Mouse (Mus musculus): Measurements from ENCODE around the gene Gnptg.

DNA sequence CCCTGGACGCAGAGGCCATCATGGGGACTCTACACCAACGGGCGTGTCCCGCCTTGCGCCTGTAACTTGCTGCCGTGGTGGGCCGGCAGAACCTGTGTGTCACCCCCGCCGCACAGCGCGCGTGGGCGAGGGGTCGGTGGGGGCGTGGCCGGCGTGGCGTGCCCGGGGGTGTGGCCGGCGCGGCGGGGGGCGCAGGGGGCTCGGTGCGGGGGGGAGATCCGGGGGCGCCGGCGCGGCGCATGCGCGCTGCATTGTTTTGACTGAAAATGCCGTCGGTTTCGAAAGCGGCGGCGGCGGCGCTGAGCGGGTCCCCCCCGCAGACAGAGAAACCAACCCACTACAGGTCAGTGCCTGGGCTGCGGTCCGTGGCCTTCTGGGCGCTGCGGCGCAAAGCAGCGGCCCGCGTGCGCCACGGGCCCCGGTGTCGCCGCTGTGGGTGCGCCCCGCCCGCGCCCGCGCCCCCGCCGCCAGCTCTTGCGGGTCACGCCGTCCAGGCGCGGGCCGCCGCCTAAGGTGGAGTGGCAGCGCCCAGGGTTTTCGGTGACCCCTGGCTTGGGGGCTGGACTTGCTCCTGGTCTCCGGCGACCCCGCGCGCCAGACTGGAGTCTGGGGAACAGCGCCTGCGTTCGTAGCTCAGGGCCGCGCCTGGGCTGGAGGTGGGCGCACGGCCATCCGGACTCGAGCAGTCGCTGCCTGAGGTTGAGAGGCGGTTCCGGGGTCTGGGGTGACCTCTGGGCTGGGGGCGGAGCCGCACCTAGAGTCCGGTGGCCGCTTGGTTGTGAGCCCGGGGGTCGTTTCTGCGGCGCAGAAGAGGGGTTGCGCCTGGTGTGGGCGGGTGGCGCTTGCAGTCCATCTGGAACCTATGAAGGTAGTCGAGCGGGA is 51.5 kb downstream of the Gnptg start, which contains the start of gene Unkl:
- TF ChIP-seq CTCF (conservative IDR thresholded peaks at IDR 0.05; ENCODE audit: low read length) (no peak), POU5F1 (IDR thresholded peaks at IDR 0.05; ENCODE audit: borderline replicate concordance, low read length) (no peak)
